Comparison of ENCODE assay signal across 17 mouse cellular contexts in genomic region chr10:24825456-24826081, GRCm38 (mm10). TPM values are rescaled to one million over a fixed set of nuclear protein-coding genes. Genes with fewer than 3 reads are reported as not detected.
DNase-seq lines count a peak whose midpoint lies in the region; ATAC-seq and TF ChIP-seq lines count a peak whose summit lies in the region.
"Had no signal": no experiment of that assay in that cellular context is flagged by ENCODE, and none has a peak within 500 bp of the region (broad histone marks: within the 10 kb centered on the region; RNA-seq: fewer than 3 reads in every experiment).

No protein-coding gene starts in this region.

- WGBS in hindbrain, embryonic 10.5 days = 83% methylated on average over 7 of the region's 7 CpGs
- WGBS in hindbrain, embryonic 14.5 days = 79% methylated on average over 7 of the region's 7 CpGs
- WGBS in liver, embryonic 15.5 days (ENCODE audit: insufficient replicate concordance) = 73% methylated on average over 7 of the region's 7 CpGs
- WGBS in liver, postnatal 0 days (ENCODE audit: insufficient replicate concordance) = 72% methylated on average over 7 of the region's 7 CpGs
- 58% methylated on average over 7 of the region's 7 CpGs for WGBS in intestine, embryonic 15.5 days
- WGBS in midbrain, embryonic 13.5 days = 82% methylated on average over 7 of the region's 7 CpGs

- H3K27me3 ChIP-seq in hindbrain, embryonic 10.5 days (ENCODE audit: insufficient read depth, poor library complexity, severe bottlenecking) = no peaks in the 10 kb centered on the region
- H3K27me3 ChIP-seq in hindbrain, embryonic 14.5 days (ENCODE audit: control insufficient read depth, insufficient read depth, low read length) = no peaks in the 10 kb centered on the region
- H3K27me3 ChIP-seq in liver, embryonic 15.5 days = no peaks in the 10 kb centered on the region
- no peaks in the 10 kb centered on the region for H3K27me3 ChIP-seq in liver, postnatal 0 days (ENCODE audit: insufficient read depth, low read length)
- no peaks in the 10 kb centered on the region for H3K27me3 ChIP-seq in intestine, embryonic 15.5 days (replicated peaks)
- no peaks in the 10 kb centered on the region for H3K27me3 ChIP-seq in midbrain, embryonic 13.5 days
- H3K27me3 ChIP-seq: embryonic facial prominence, embryonic 13.5 days; heart, embryonic 12.5 days had no signal

- peak overlapping the region; percentile 12; the same call in 1 of the 2 replicates for H3K4me3 ChIP-seq in hindbrain, embryonic 10.5 days
- H3K4me3 ChIP-seq in hindbrain, embryonic 14.5 days (replicated peaks; ENCODE audit: low read length) = no peak overlapping the region
- no peak overlapping the region for H3K4me3 ChIP-seq in liver, embryonic 15.5 days (replicated peaks)
- no peak overlapping the region for H3K4me3 ChIP-seq in liver, postnatal 0 days (ENCODE audit: low read depth, low read length)
- no peak overlapping the region for H3K4me3 ChIP-seq in intestine, embryonic 15.5 days (replicated peaks)
- no peak overlapping the region for H3K4me3 ChIP-seq in midbrain, embryonic 13.5 days (replicated peaks)
- H3K4me3 ChIP-seq: embryonic facial prominence, embryonic 13.5 days; heart, embryonic 12.5 days had no signal

- no peak for TF ChIP-seq CTCF in liver, postnatal 0 days (IDR thresholded peaks at IDR 0.05; ENCODE audit: low read depth)

- H3K9me3 ChIP-seq in hindbrain, embryonic 10.5 days = no peaks in the 10 kb centered on the region
- H3K9me3 ChIP-seq in hindbrain, embryonic 14.5 days (ENCODE audit: control insufficient read depth, low read length) = no peaks in the 10 kb centered on the region
- no peaks in the 10 kb centered on the region for H3K9me3 ChIP-seq in liver, embryonic 15.5 days (replicated peaks)
- H3K9me3 ChIP-seq in liver, postnatal 0 days (ENCODE audit: low read length) = no peaks in the 10 kb centered on the region
- no peaks in the 10 kb centered on the region for H3K9me3 ChIP-seq in intestine, embryonic 15.5 days
- H3K9me3 ChIP-seq in midbrain, embryonic 13.5 days = no peaks in the 10 kb centered on the region
- H3K9me3 ChIP-seq: embryonic facial prominence, embryonic 13.5 days; heart, embryonic 12.5 days had no signal

- H3K4me2 ChIP-seq in hindbrain, embryonic 14.5 days (replicated peaks) = no peak overlapping the region
- H3K4me2 ChIP-seq in liver, embryonic 15.5 days = no peak overlapping the region
- H3K4me2 ChIP-seq in liver, postnatal 0 days (ENCODE audit: low read depth, low read length) = no peak overlapping the region
- H3K4me2 ChIP-seq in intestine, embryonic 15.5 days (replicated peaks) = no peak overlapping the region
- H3K4me2 ChIP-seq in midbrain, embryonic 13.5 days (replicated peaks) = peak overlapping the region; percentile 20; the same call in 1 of the 2 replicates
- H3K4me2 ChIP-seq: embryonic facial prominence, embryonic 13.5 days; heart, embryonic 12.5 days had no signal

- H3K4me1 ChIP-seq in hindbrain, embryonic 10.5 days (replicated peaks) = peaks cover 17% of the 10 kb centered on the region
- H3K4me1 ChIP-seq in hindbrain, embryonic 14.5 days (replicated peaks; ENCODE audit: control insufficient read depth, insufficient read depth, low read length) = no peaks in the 10 kb centered on the region
- H3K4me1 ChIP-seq in liver, embryonic 15.5 days (replicated peaks) = peaks cover 69% of the 10 kb centered on the region
- H3K4me1 ChIP-seq in liver, postnatal 0 days (ENCODE audit: insufficient read depth) = 0 out of 2 replicates have a peak, but pooled peaks cover 3% of the 10 kb centered on the region
- peaks cover 5% of the 10 kb centered on the region; the same call in 1 of the 2 replicates for H3K4me1 ChIP-seq in intestine, embryonic 15.5 days (replicated peaks)
- H3K4me1 ChIP-seq in midbrain, embryonic 13.5 days (replicated peaks) = peaks cover 8% of the 10 kb centered on the region

- no peak for DNase-seq in hindbrain, embryonic 10.5 days (ENCODE audit: low spot score)
- DNase-seq in hindbrain, embryonic 14.5 days (ENCODE audit: low spot score) = no peak
- DNase-seq in liver, postnatal 0 days = no peak
- DNase-seq in adrenal gland, adult (ENCODE audit: inconsistent age in 2 of 2, low spot score in 1 of 2) = no peak
- no peak for DNase-seq in ovary, postnatal 10 days (ENCODE audit: low spot score)
- DNase-seq: cerebellum, adult 18-20 months; cerebellum, adult 9-11 months; cerebellum, postnatal 36 days; gastrocnemius, postnatal 25 days had no signal

- H3K36me3 ChIP-seq in hindbrain, embryonic 10.5 days = no peaks in the 10 kb centered on the region
- no peaks in the 10 kb centered on the region for H3K36me3 ChIP-seq in hindbrain, embryonic 14.5 days (replicated peaks; ENCODE audit: control insufficient read depth, insufficient read depth)
- H3K36me3 ChIP-seq in liver, embryonic 15.5 days (replicated peaks) = no peaks in the 10 kb centered on the region
- H3K36me3 ChIP-seq in liver, postnatal 0 days (replicated peaks; ENCODE audit: insufficient read depth, low read length) = no peaks in the 10 kb centered on the region
- no peaks in the 10 kb centered on the region for H3K36me3 ChIP-seq in intestine, embryonic 15.5 days
- no peaks in the 10 kb centered on the region; the same call in 1 of the 2 replicates for H3K36me3 ChIP-seq in midbrain, embryonic 13.5 days
- H3K36me3 ChIP-seq: embryonic facial prominence, embryonic 13.5 days; heart, embryonic 12.5 days had no signal

- H3K9ac ChIP-seq in hindbrain, embryonic 14.5 days = no peak overlapping the region
- H3K9ac ChIP-seq in liver, embryonic 15.5 days = no peak overlapping the region
- no peak overlapping the region for H3K9ac ChIP-seq in liver, postnatal 0 days (replicated peaks)
- H3K9ac ChIP-seq in intestine, embryonic 15.5 days = no peak overlapping the region
- no peak overlapping the region for H3K9ac ChIP-seq in midbrain, embryonic 13.5 days (replicated peaks)
- H3K9ac ChIP-seq: embryonic facial prominence, embryonic 13.5 days; heart, embryonic 12.5 days had no signal

- peak overlapping the region; percentile 6; the same call in 1 of the 2 replicates for H3K27ac ChIP-seq in hindbrain, embryonic 10.5 days
- no peak overlapping the region for H3K27ac ChIP-seq in hindbrain, embryonic 14.5 days
- peak overlapping the region; percentile 7; the same call in 1 of the 2 replicates for H3K27ac ChIP-seq in liver, embryonic 15.5 days (replicated peaks)
- H3K27ac ChIP-seq in liver, postnatal 0 days (ENCODE audit: low read depth) = no peak overlapping the region
- H3K27ac ChIP-seq in intestine, embryonic 15.5 days = no peak overlapping the region
- H3K27ac ChIP-seq in midbrain, embryonic 13.5 days = no peak overlapping the region
- H3K27ac ChIP-seq: embryonic facial prominence, embryonic 13.5 days had no signal

- TF ChIP-seq EP300 in liver, postnatal 0 days (IDR thresholded peaks at IDR 0.05; ENCODE audit: low read depth) = no peak

- ATAC-seq in hindbrain, embryonic 14.5 days (ENCODE audit: low FRiP score) = no peak
- ATAC-seq in liver, embryonic 15.5 days (ENCODE audit: insufficient read depth) = no peak
- ATAC-seq in liver, postnatal 0 days = no peak
- peak; percentile 68 for ATAC-seq in intestine, embryonic 15.5 days
- no peak for ATAC-seq in midbrain, embryonic 13.5 days
- ATAC-seq: activated CD4-positive, CD25-positive, alpha-beta regulatory T cell, adult 4 months; forebrain, embryonic 14.5 days; Patski had no signal

RNA-seq across cellular contexts. Expression of gene Enpp3, which starts 17.1 kb away (rescaled TPM):
- polyA plus RNA-seq in hindbrain, embryonic 10.5 days (2016; fragmentation: Nextera tagmentation; extraction: Ambion mirVana) = 3.9 and 7.5 TPM in 2 replicates
- 4.1 and 4.8 TPM in 2 replicates for polyA plus RNA-seq in hindbrain, embryonic 14.5 days (2014; fragmentation: Nextera tagmentation; extraction: Ambion mirVana)
- polyA plus RNA-seq in liver, embryonic 15.5 days (2015; fragmentation: Nextera tagmentation; extraction: Ambion mirVana) = 5.7 and 6.1 TPM in 2 replicates
- 4.9 and 5.2 TPM in 2 replicates for polyA plus RNA-seq in liver, postnatal 0 days (2015; fragmentation: Nextera tagmentation; extraction: Ambion mirVana)
- 13.1 and 14.7 TPM in 2 replicates for polyA plus RNA-seq in intestine, embryonic 15.5 days (2015; fragmentation: Nextera tagmentation; extraction: Ambion mirVana)
- polyA plus RNA-seq in midbrain, embryonic 13.5 days (2015; fragmentation: Nextera tagmentation; extraction: Ambion mirVana) = 3.4 and 4.0 TPM in 2 replicates

RNA-seq across cellular contexts. Expression of gene Med23, which starts 44.2 kb away (rescaled TPM):
- polyA plus RNA-seq in hindbrain, embryonic 10.5 days (2016; fragmentation: Nextera tagmentation; extraction: Ambion mirVana) = 23.4 and 26.7 TPM in 2 replicates
- 32.2 and 32.6 TPM in 2 replicates for polyA plus RNA-seq in hindbrain, embryonic 14.5 days (2014; fragmentation: Nextera tagmentation; extraction: Ambion mirVana)
- 5.9 and 6.2 TPM in 2 replicates for polyA plus RNA-seq in liver, embryonic 15.5 days (2015; fragmentation: Nextera tagmentation; extraction: Ambion mirVana)
- 3.0 and 3.4 TPM in 2 replicates for polyA plus RNA-seq in liver, postnatal 0 days (2015; fragmentation: Nextera tagmentation; extraction: Ambion mirVana)
- polyA plus RNA-seq in intestine, embryonic 15.5 days (2015; fragmentation: Nextera tagmentation; extraction: Ambion mirVana) = 16.1 and 16.3 TPM in 2 replicates
- 30.5 and 32.8 TPM in 2 replicates for polyA plus RNA-seq in midbrain, embryonic 13.5 days (2015; fragmentation: Nextera tagmentation; extraction: Ambion mirVana)

Comparison
In these comparisons a context has a peak if more than half of its experiments do, and no peak if none do; other contexts are left out.
1. H3K27ac ChIP-seq: peak in hindbrain, embryonic 10.5 days (single experiment) and liver, embryonic 15.5 days (single experiment); none in hindbrain, embryonic 14.5 days (single experiment), liver, postnatal 0 days (single experiment), intestine, embryonic 15.5 days (single experiment) and midbrain, embryonic 13.5 days (single experiment).